Mouse (Mus musculus) kidney, postnatal 36 days (tissue): ENCODE measurements around the gene Mlst8.

Experiments used
- DNase-seq, 2 experiments: peaks; one replicate each; pipeline ENCODE4 v3.0.0; 2021 to 2022; ENCODE audit warnings: mixed read lengths in 2 of 2

The Mlst8 gene

DNA sequence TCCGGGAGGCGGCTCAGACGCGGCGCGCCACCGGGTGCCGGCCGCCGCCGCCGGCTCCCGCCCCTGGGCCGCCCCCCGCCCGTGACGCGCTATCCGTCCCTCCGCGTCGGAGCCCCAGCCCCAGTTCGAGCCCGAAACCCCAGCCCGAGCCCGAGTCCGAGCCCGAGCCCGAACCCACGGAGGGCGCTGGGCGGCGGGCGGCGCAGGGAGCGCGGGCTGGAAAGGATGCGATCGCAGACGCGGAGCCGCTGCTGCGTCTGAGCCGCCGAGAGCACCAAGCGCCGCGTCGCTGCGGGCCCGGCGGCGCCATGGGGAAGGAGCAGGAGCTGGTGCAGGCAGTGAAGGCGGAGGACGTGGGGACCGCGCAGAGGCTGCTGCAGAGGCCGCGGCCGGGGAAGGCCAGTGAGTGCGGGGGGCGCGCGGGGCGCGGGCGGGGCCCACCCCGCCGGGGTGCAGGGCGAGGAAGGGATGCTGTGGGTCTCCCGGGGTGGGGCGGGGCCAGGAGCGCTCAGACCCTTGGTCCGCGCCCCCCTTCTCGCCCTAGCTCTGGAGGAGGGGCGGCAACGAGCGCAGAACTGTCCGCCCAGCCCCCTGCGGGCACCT, 9.9 kb upstream of the Mlst8 start:
- DNase-seq, result peak in 1 of 2 experiments; percentile 44

- peak in 1 of 2 experiments; percentile 44 for DNase-seq
These were observed 9.3 kb upstream of the Mlst8 start, which contains the start of gene Caskin1 for GRCm38 (mm10) chr17:24488186-24488661. Gene Caskin1 (plus strand): TSS chr17:24488601.

DNA sequence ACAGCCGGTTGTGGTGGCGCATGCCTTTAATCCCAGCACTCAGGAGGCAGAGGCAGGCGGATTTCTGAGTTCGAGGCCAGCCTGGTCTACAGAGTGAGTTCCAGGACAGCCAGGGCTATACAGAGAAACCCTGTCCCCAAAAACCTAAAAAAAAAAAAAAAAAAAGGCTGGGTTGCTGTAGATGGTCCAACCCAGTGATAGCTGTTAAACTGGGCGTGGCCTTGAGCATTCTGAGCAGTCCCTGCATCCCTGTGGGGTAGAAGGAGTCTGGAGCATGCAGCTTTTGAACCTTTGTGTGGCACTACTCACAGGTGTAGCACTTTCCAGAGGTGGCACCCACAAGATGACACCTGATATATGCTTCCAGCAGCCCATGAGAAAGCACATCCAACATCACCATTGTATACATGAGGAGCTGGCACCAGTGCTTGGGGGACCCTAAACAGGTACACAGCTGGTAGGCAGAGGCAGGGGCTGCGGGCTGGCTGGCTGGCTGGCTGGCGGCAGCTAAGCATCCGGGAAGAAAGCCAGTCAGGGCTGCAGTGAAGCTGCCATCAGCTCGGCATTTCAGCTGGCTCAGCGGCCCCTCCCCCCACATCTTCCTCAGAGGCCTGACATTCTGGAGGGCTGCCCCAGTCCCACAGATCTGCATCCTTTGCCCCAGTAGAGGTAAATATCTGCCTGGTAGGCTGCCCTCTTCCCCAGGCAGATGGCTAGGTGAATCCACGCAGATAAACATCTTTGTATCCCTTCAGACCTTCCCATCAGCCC, 6.4 kb upstream of the Mlst8 start:
- peak in 1 of 2 experiments; percentile 46 for DNase-seq

- no peak for DNase-seq
These were observed 4.6 kb upstream of the Mlst8 start for GRCm38 (mm10) chr17:24483495-24483894.

- DNase-seq, result no peak
These were observed 2.3 kb upstream of the Mlst8 start for GRCm38 (mm10) chr17:24481027-24481815.

- DNase-seq, result peak in 1 of 2 experiments; percentile 30
These were observed 1.4 kb upstream of the Mlst8 start for GRCm38 (mm10) chr17:24480201-24480826.

DNA sequence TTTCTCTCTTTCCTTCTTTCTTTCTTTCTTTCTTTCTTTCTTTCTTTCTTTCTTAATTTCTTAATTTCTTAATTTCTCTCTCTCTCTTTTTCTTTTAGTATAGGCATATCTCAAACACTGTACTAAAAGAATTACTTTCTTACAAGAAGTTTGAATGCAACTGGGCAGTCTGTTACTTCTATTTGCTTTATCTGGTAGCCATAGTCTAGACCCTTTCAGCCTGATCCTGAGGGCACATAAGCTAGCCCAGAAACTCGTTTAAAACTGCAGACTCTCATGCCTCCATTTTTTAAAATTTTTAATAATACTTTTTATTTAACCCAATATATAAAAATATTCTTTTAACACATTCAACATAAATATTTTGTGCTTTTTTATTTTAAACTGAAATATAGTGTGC, 553 bp upstream of the Mlst8 start:
- DNase-seq, result no peak

GRCm38 (mm10) chr17:24477985-24478600, 785 bp downstream of the Mlst8 start:
- DNase-seq, result peak in 1 of 2 experiments; percentile 44

GRCm38 (mm10) chr17:24477053-24477984, 1.6 kb downstream of the Mlst8 start:
- no peak for DNase-seq

- DNase-seq, result no peak
These were observed 2.7 kb downstream of the Mlst8 start for GRCm38 (mm10) chr17:24476022-24476776.

- no peak for DNase-seq
These were observed 3.3 kb downstream of the Mlst8 start for GRCm38 (mm10) chr17:24475586-24475985.

DNA sequence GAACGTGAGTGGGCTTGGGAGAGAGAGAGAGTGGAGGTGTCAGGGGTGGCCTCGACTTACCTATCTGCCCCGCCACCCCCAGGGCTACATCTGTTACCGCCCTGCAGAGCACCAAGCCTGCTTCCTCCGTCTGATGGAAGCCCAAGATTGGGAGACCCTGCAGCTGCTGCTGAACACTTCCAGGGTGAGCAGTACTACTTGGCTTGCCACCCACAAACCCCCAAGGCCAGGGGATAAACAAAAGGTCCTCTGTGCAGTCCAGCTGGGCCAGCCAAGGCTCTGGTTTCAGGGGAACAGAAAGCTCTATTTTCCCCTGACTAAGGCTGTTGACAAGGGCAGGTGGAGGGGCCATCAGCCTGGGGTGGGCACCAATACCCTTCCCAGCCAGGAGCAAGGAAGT, 4.3 kb downstream of the Mlst8 start:
- DNase-seq, result no peak

GRCm38 (mm10) chr17:24473612-24474275, 5.1 kb downstream of the Mlst8 start, which contains the start of gene Bricd5:
Gene Bricd5 (plus strand): TSS chr17:24473884.
- no peak for DNase-seq

GRCm38 (mm10) chr17:24472512-24472911, 6.4 kb downstream of the Mlst8 start:
- peak; percentile 92 to 95 for DNase-seq

GRCm38 (mm10) chr17:24470701-24471527, 8.0 kb downstream of the Mlst8 start:
- DNase-seq, result peak in 1 of 2 experiments; percentile 50

DNA sequence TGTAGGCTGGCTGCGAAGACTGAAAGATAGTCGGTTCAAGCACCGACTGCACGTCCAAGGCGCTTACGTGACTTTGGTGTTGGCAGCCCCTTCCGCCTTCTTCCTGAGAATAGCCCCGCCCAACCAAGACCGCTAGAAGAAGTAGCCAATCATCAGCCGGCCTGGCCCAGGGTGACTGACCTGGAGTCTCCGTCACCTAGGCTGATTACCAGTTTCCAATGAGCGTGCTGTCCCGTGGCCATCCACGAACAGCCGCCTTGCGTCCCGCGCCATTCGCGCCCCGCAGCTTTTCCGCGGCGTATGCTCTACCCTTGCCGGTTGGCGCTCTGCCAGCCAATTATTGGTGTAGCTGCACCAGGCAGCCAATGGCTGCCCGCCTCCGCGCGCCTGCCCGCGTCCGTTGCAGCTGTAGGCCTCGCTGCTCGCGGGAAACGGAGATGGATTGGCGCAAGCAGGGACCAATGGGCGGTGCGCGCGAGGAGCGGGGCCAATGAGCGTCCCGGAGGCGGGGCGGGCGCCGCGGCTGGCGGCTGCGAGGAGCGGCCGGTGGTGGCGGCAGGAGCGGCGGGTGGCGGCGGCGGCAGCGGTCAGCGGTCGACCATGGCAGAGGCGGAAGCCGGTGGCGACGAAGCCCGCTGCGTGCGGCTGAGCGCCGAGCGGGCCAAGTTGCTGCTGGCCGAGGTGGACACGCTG, 8.8 kb downstream of the Mlst8 start, which contains the start of the genes E4f1 and Pgp:
Gene E4f1, minus strand, starts transcription at position 404 of the 693 bp plus-strand sequence.
Gene Pgp, plus strand, starts transcription at position 483 of the 693 bp plus-strand sequence.
- peak; percentile 99 to 100 for DNase-seq

DNA sequence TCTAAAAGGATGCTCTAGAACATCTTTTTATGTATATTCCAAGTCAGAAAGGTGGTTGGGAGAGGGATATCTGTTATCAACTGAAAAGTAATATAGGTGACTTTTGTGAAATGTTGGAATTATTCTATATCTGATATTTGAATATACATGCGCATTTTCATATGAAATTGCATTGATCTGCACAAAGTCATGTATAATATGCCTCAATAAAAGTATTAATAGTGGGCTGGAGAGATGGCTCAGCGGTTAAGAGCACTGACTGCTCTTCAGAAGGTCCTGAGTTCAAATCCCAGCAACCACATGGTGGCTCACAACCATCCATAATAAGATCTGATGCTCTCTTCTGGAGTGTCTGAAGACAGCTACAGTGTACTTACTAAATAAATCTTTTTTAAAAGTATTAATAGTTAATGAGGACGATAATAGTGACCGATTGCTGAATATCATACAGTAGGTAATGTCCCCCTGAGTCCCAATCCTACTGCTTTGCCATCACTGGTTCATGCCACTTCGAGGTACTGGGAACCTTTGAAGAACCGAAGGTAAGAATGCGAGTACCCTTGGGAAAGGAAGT, 9.5 kb downstream of the Mlst8 start:
- DNase-seq, result no peak
